Mouse (Mus musculus) limb, embryonic 14.5 days (tissue): ENCODE results near the gene Ccdc175. TPM values are rescaled to one million over a fixed set of nuclear protein-coding genes. Genes with fewer than 3 reads are reported as not detected.
A peak's percentile ranks its signal among the peaks of the same experiment; 100 is the strongest.

Source experiments
- ATAC-seq: fragments of 200-750 bp; cut with Nextera tagmentation; 2 replicates; pipeline ENCODE4 v1.8.0; 2017; ENCODE audit warnings: low read depth, moderate number of reproducible peaks, moderate TSS enrichment; ENCODE audit not compliant: low FRiP score
- DNase-seq: peaks from one replicate; pipeline ENCODE4 v3.0.0-alpha.2; 2015; ENCODE audit warnings: low spot score
- H3K27ac ChIP-seq: fragments of 300-500 bp; sonication (generic); replicated peaks from 2 replicates; pipeline ENCODE4 v1.5.1; 2014; ENCODE audit warnings: low read depth, mild to moderate bottlenecking, low read length, moderate library complexity, mixed read lengths
- H3K27me3 ChIP-seq: fragments of 300-500 bp; sonication (generic); 2 replicates; pipeline ENCODE4 v1.6.1; 2014; ENCODE audit warnings: low read length, mixed read lengths; ENCODE audit not compliant: control insufficient read depth, insufficient read depth
- H3K36me3 ChIP-seq: fragments of 300-500 bp; sonication (generic); 2 replicates; pipeline ENCODE4 v1.6.1; 2014; ENCODE audit warnings: mild to moderate bottlenecking, low read length, moderate library complexity, mixed read lengths; ENCODE audit not compliant: control insufficient read depth, insufficient read depth
- H3K4me1 ChIP-seq: fragments of 300-500 bp; sonication (generic); 2 replicates; pipeline ENCODE4 v1.6.1; 2014; ENCODE audit warnings: antibody characterized with exemption, low read length, mixed read lengths; ENCODE audit not compliant: control insufficient read depth, insufficient read depth
- H3K4me2 ChIP-seq: fragments of 300-500 bp; sonication (generic); replicated peaks from 2 replicates; pipeline ENCODE4 v1.6.1; 2014; ENCODE audit warnings: low read depth, mild to moderate bottlenecking, low read length, moderate library complexity; ENCODE audit not compliant: severe bottlenecking
- H3K4me3 ChIP-seq: fragments of 300-500 bp; sonication (generic); replicated peaks from 2 replicates; pipeline ENCODE4 v1.5.1; 2014; ENCODE audit warnings: low read length
- H3K9ac ChIP-seq: fragments of 300-500 bp; sonication (generic); 2 replicates; pipeline ENCODE4 v1.6.1; 2014; ENCODE audit warnings: mild to moderate bottlenecking, low read depth, low read length, moderate library complexity; ENCODE audit not compliant: severe bottlenecking
- H3K9me3 ChIP-seq: fragments of 300-500 bp; sonication (generic); 2 replicates; pipeline ENCODE4 v1.6.1; 2016; ENCODE audit warnings: low read length; ENCODE audit not compliant: control insufficient read depth
- POLR2A ChIP-seq: fragments of 200-500 bp; IDR thresholded peaks from 2 replicates; pipeline ENCODE4 v1.8.0; 2012; ENCODE audit warnings: inconsistent platforms, mild to moderate bottlenecking, moderate library complexity, borderline replicate concordance; ENCODE audit not compliant: insufficient read depth, insufficient read length; ENCODE audit errors: extremely low read depth
- WGBS: fragments of 180-500 bp; shearing (Covaris S2); extraction: QIAGEN DNeasy Blood & Tissue Kit; methylation state at CpG from one replicate; pipeline ENCODE4 v1.1.7; 2014; 5-methylcytosine and 5-hydroxymethylcytosine counted together
- polyA plus RNA-seq, 2 experiments: library from polyadenylated mRNA; depleted of rRNA in 1 of 2; stranded (reverse) in 1 of 2; unstranded in 1 of 2; fragments of >200 nt; fragmentation: Nextera tagmentation in 1 of 2; extraction: Ambion mirVana in 1 of 2; gene quantifications; 2 replicates each; pipeline versions ENCODE4 v1.2.1 to v1.2.3; 2012 to 2014

The Ccdc175 gene
- polyA plus RNA-seq, 2 experiments = not detected

GRCm38 (mm10) chr12:72078248-72078647, 106.6 kb downstream of the Ccdc175 start:
- no peaks in the 10 kb centered on the region for H3K27me3 ChIP-seq
- 0 out of 2 replicates have a peak, but pooled peaks cover 3% of the 10 kb centered on the region for H3K4me1 ChIP-seq
- no peak overlapping the region for H3K4me3 ChIP-seq
- DNase-seq (no peak), ATAC-seq (no peak)
- H3K4me2 ChIP-seq = no peak overlapping the region
- no peak overlapping the region for H3K27ac ChIP-seq
- no peak for TF ChIP-seq POLR2A
- H3K36me3 ChIP-seq = peaks cover 3% of the 10 kb centered on the region; the same call in 1 of the 2 replicates
- WGBS = 96% methylated on average over 3 of the region's 3 CpGs
- no peak overlapping the region for H3K9ac ChIP-seq
- H3K9me3 ChIP-seq = no peaks in the 10 kb centered on the region

GRCm38 (mm10) chr12:72070327-72071269, 114.2 kb downstream of the Ccdc175 start, which contains the start of gene Gpr135:
TSS of gene Gpr135 (minus strand) at chr12:72071125.
- Histone ChIP-seq H3K4me2 (peak within 1 kb of the TSS; percentile 98), H3K9me3 (no peaks in the 10 kb centered on the region), H3K4me3 (peak within 1 kb of the TSS; percentile 68), H3K27ac (no peak within 1 kb of the TSS), H3K36me3 (peaks cover 3% of the 10 kb centered on the region; the same call in 1 of the 2 replicates), H3K4me1 (peaks cover 8% of the 10 kb centered on the region; the same call in 1 of the 2 replicates), H3K27me3 (peaks cover 23% of the 10 kb centered on the region), H3K9ac (peak within 1 kb of the TSS; percentile 55)
- ATAC-seq (peak; percentile 87), DNase-seq (peak; percentile 81)
- WGBS = under 1% methylated on average over 78 of the region's 94 CpGs
- 0 out of 2 replicates have a peak, but pooled peaks have one; percentile 15 for TF ChIP-seq POLR2A

GRCm38 (mm10) chr12:72069626-72070326, 115.1 kb downstream of the Ccdc175 start:
- Histone ChIP-seq H3K36me3 (peaks cover 3% of the 10 kb centered on the region; the same call in 1 of the 2 replicates), H3K27ac (no peak overlapping the region), H3K4me3 (peak overlapping the region; percentile 68), H3K9ac (peak overlapping the region; percentile 55), H3K9me3 (no peaks in the 10 kb centered on the region), H3K27me3 (peaks cover 23% of the 10 kb centered on the region), H3K4me2 (peak overlapping the region; percentile 98), H3K4me1 (peaks cover 8% of the 10 kb centered on the region; the same call in 1 of the 2 replicates)
- WGBS = 7% methylated on average over 40 of the region's 40 CpGs
- ATAC-seq (peak; percentile 38), DNase-seq (no peak)
- TF ChIP-seq POLR2A = no peak

- no peaks in the 10 kb centered on the region for H3K4me1 ChIP-seq
- no peaks in the 10 kb centered on the region for H3K9me3 ChIP-seq
- H3K27me3 ChIP-seq = no peaks in the 10 kb centered on the region
- DNase-seq (no peak), ATAC-seq (no peak)
- no peak overlapping the region for H3K4me2 ChIP-seq
- H3K36me3 ChIP-seq = no peaks in the 10 kb centered on the region
- no peak overlapping the region for H3K27ac ChIP-seq
- H3K4me3 ChIP-seq = no peak overlapping the region
- H3K9ac ChIP-seq = no peak overlapping the region
- TF ChIP-seq POLR2A = no peak
- 83% methylated on average over 1 of the region's 1 CpGs for WGBS
These were observed 127.0 kb downstream of the Ccdc175 start for GRCm38 (mm10) chr12:72057780-72058179.

GRCm38 (mm10) chr12:72053851-72054250, 131.0 kb downstream of the Ccdc175 start:
- no peak overlapping the region for H3K4me3 ChIP-seq
- no peak for ATAC-seq
- no peak overlapping the region for H3K4me2 ChIP-seq
- no peaks in the 10 kb centered on the region for H3K4me1 ChIP-seq
- TF ChIP-seq POLR2A = no peak
- WGBS = 28% methylated on average over 6 of the region's 6 CpGs
- no peak for DNase-seq
- H3K36me3 ChIP-seq = no peaks in the 10 kb centered on the region
- H3K9me3 ChIP-seq = no peaks in the 10 kb centered on the region
- no peaks in the 10 kb centered on the region for H3K27me3 ChIP-seq
- H3K27ac ChIP-seq = no peak overlapping the region
- no peak overlapping the region for H3K9ac ChIP-seq
